ENCODE assay signal across 11 mouse cellular contexts in genomic region chr15:77830481-77831137, GRCm38 (mm10). TPM values are rescaled to one million over a fixed set of nuclear protein-coding genes. Genes with fewer than 3 reads are reported as not detected.
DNase-seq lines count a peak whose midpoint lies in the region; ATAC-seq and TF ChIP-seq lines count a peak whose summit lies in the region.
"Had no signal": no experiment of that assay in that cellular context is flagged by ENCODE, and none has a peak within 500 bp of the region (broad histone marks: within the 10 kb centered on the region; RNA-seq: fewer than 3 reads in every experiment).

No protein-coding gene starts in this region.

- no peaks in the 10 kb centered on the region for H3K9me3 ChIP-seq in heart, embryonic 12.5 days (replicated peaks)
- H3K9me3 ChIP-seq in lung, embryonic 16.5 days (ENCODE audit: control insufficient read depth, low read length): no peaks in the 10 kb centered on the region
- H3K9me3 ChIP-seq in stomach, embryonic 14.5 days (ENCODE audit: control insufficient read depth, low read depth, low read length): no peaks in the 10 kb centered on the region
- H3K9me3 ChIP-seq: midbrain, embryonic 15.5 days had no signal

- H3K4me1 ChIP-seq in heart, adult 2 months (ENCODE audit: control insufficient read depth, insufficient read depth, low read length): peaks cover 50% of the 10 kb centered on the region
- peaks cover 84% of the 10 kb centered on the region for H3K4me1 ChIP-seq in heart, embryonic 12.5 days (replicated peaks)
- H3K4me1 ChIP-seq in lung, embryonic 16.5 days (replicated peaks; ENCODE audit: control insufficient read depth, insufficient read depth, low read length): peaks cover 87% of the 10 kb centered on the region
- H3K4me1 ChIP-seq in stomach, embryonic 14.5 days (ENCODE audit: control insufficient read depth, insufficient read depth, low read length): peaks cover 70% of the 10 kb centered on the region

- no peak for TF ChIP-seq POLR2A in heart, adult 2 months (IDR thresholded peaks at IDR 0.05; ENCODE audit: insufficient read depth, low read depth, low read length)

- peaks cover 26% of the 10 kb centered on the region for H3K36me3 ChIP-seq in heart, adult 2 months (ENCODE audit: control insufficient read depth, insufficient read depth, low read length)
- H3K36me3 ChIP-seq in heart, embryonic 12.5 days: peaks cover 33% of the 10 kb centered on the region
- no peaks in the 10 kb centered on the region for H3K36me3 ChIP-seq in lung, embryonic 16.5 days (ENCODE audit: control insufficient read depth, insufficient read depth, low read length)
- peaks cover 18% of the 10 kb centered on the region for H3K36me3 ChIP-seq in stomach, embryonic 14.5 days (ENCODE audit: control insufficient read depth, insufficient read depth, low read length)
- H3K36me3 ChIP-seq: midbrain, embryonic 15.5 days had no signal

- H3K27me3 ChIP-seq in heart, adult 2 months (ENCODE audit: control insufficient read depth, insufficient read depth, low read length): no peaks in the 10 kb centered on the region
- H3K27me3 ChIP-seq in heart, embryonic 12.5 days (replicated peaks): no peaks in the 10 kb centered on the region
- no peaks in the 10 kb centered on the region for H3K27me3 ChIP-seq in lung, embryonic 16.5 days (ENCODE audit: control insufficient read depth, insufficient read depth, low read depth, low read length)
- H3K27me3 ChIP-seq in stomach, embryonic 14.5 days (ENCODE audit: control insufficient read depth, insufficient read depth, low read length): no peaks in the 10 kb centered on the region
- H3K27me3 ChIP-seq: midbrain, embryonic 15.5 days had no signal

- 53% methylated on average over 5 of the region's 5 CpGs for WGBS in heart, adult 2 months
- WGBS in heart, embryonic 12.5 days: 82% methylated on average over 5 of the region's 5 CpGs
- WGBS in lung, embryonic 16.5 days: 65% methylated on average over 5 of the region's 5 CpGs
- WGBS in stomach, embryonic 14.5 days: 74% methylated on average over 5 of the region's 5 CpGs

- no peak overlapping the region for H3K9ac ChIP-seq in heart, adult 2 months (ENCODE audit: low read depth, low read length)
- no peak overlapping the region for H3K9ac ChIP-seq in heart, embryonic 12.5 days
- H3K9ac ChIP-seq in lung, embryonic 16.5 days (ENCODE audit: low read length): no peak overlapping the region
- no peak overlapping the region for H3K9ac ChIP-seq in stomach, embryonic 14.5 days (replicated peaks; ENCODE audit: low read depth, low read length)
- H3K9ac ChIP-seq: midbrain, embryonic 15.5 days had no signal

- peaks cover 21% of the 10 kb centered on the region for H3K79me2 ChIP-seq in heart, adult 2 months (replicated peaks; ENCODE audit: control insufficient read depth, insufficient read depth, low read length)

- DNase-seq in heart, adult 2 months: peak in 1 of 2 experiments; percentile 17
- DNase-seq in lung, postnatal 10 days: no peak
- DNase-seq in induced T-regulatory cell, adult 2 months (ENCODE audit: low read depth): peak; percentile 58
- DNase-seq in adrenal gland, postnatal 4 days (ENCODE audit: low spot score in 2 of 2): no peak
- DNase-seq in left cerebral cortex, postnatal 14 days (ENCODE audit: low spot score in 2 of 2): no peak
- DNase-seq: gastrocnemius, postnatal 14 days had no signal

- H3K4me3 ChIP-seq in heart, adult 2 months: no peak overlapping the region
- H3K4me3 ChIP-seq in heart, embryonic 12.5 days: no peak overlapping the region
- no peak overlapping the region for H3K4me3 ChIP-seq in lung, embryonic 16.5 days (ENCODE audit: low read length)
- H3K4me3 ChIP-seq in stomach, embryonic 14.5 days (ENCODE audit: low read depth, low read length): no peak overlapping the region
- H3K4me3 ChIP-seq: midbrain, embryonic 15.5 days had no signal

- TF ChIP-seq EP300 in heart, adult 2 months (IDR thresholded peaks at IDR 0.05; ENCODE audit: insufficient read depth, low read depth, low read length): no peak

- no peak overlapping the region for H3K4me2 ChIP-seq in heart, embryonic 12.5 days
- H3K4me2 ChIP-seq in lung, embryonic 16.5 days (ENCODE audit: low read depth, low read length): no peak overlapping the region
- no peak overlapping the region for H3K4me2 ChIP-seq in stomach, embryonic 14.5 days (replicated peaks; ENCODE audit: low read depth, low read length)
- H3K4me2 ChIP-seq: midbrain, embryonic 15.5 days had no signal

- ATAC-seq in heart, embryonic 12.5 days (ENCODE audit: insufficient number of reproducible peaks, low FRiP score): no peak
- no peak for ATAC-seq in lung, embryonic 16.5 days (ENCODE audit: low read depth)
- ATAC-seq in stomach, embryonic 14.5 days (ENCODE audit: insufficient number of reproducible peaks, insufficient read depth, low FRiP score, low read depth): no peak
- ATAC-seq: inflammation-experienced regulatory T-cells, adult 6 months; midbrain, embryonic 15.5 days had no signal

- TF ChIP-seq CTCF in heart, adult 2 months (IDR thresholded peaks at IDR 0.05): no peak

- peak overlapping the region; percentile 13 for H3K27ac ChIP-seq in heart, adult 2 months
- no peak overlapping the region for H3K27ac ChIP-seq in heart, embryonic 12.5 days (ENCODE audit: poor library complexity, severe bottlenecking)
- H3K27ac ChIP-seq in lung, embryonic 16.5 days (ENCODE audit: low read length): peak overlapping the region; percentile 89
- H3K27ac ChIP-seq in stomach, embryonic 14.5 days (ENCODE audit: low read length): peak overlapping the region; percentile 53; the same call in 1 of the 2 replicates
- H3K27ac ChIP-seq: midbrain, embryonic 15.5 days had no signal

- intact Hi-C loops in heart, adult 2 months (cut with DNase I): no loop called here
- intact Hi-C loops in left cerebral cortex, postnatal 14 days (cut with DNase I): no loop called here

RNA-seq across cellular contexts. Expression of gene Myh9, which starts 11.4 kb away (rescaled TPM):
- total RNA-seq in heart, adult 2 months (2021): 100 to 1,000 TPM in 1 of 2 experiments, 10 to 100 TPM in 1; 88.3 to 111 TPM
- 30.4 and 46.8 TPM in 2 replicates for polyA plus RNA-seq in heart, adult 2 months (2012; rRNA removed)
- polyA plus RNA-seq in heart, embryonic 12.5 days (2016; fragmentation: Nextera tagmentation; extraction: Ambion mirVana): 41.9 and 42.0 TPM in 2 replicates
- polyA plus RNA-seq in lung, embryonic 16.5 days (2015; fragmentation: Nextera tagmentation; extraction: Ambion mirVana): 71.7 and 77.6 TPM in 2 replicates
- 75.4 and 77.1 TPM in 2 replicates for polyA plus RNA-seq in stomach, embryonic 14.5 days (2014; fragmentation: Nextera tagmentation; extraction: Ambion mirVana)
- total RNA-seq in adrenal gland, postnatal 4 days (2021): 100 to 1,000 TPM; 251 to 311 TPM
- total RNA-seq in left cerebral cortex, postnatal 14 days (2021): 10 to 100 TPM; 70.3 to 73.8 TPM
